Mouse (Mus musculus) ES-Bruce4 (cell line): ENCODE results near the gene Bves. TPM values are rescaled to one million over a fixed set of nuclear protein-coding genes. Genes with fewer than 3 reads are reported as not detected.
"Not testable (repeated sequence)": the region's sequence is repeated elsewhere in the genome, so short reads cannot be mapped to it uniquely, and the experiment has no call there.

Experiments
- H3K27ac ChIP-seq: 2 replicates; pipeline ENCODE4 v1.5.1; 2012; ENCODE audit warnings: low read length, inconsistent platforms; ENCODE audit not compliant: insufficient read depth
- H3K27me3 ChIP-seq: 2 replicates; pipeline ENCODE4 v1.6.1; 2012; ENCODE audit warnings: mild to moderate bottlenecking, low read length, inconsistent platforms; ENCODE audit not compliant: control insufficient read depth, poor library complexity, insufficient read depth, severe bottlenecking
- H3K36me3 ChIP-seq: 2 replicates; pipeline ENCODE4 v1.6.1; 2012; ENCODE audit warnings: inconsistent platforms, mild to moderate bottlenecking, low read length, moderate library complexity; ENCODE audit not compliant: control insufficient read depth, poor library complexity, insufficient read depth, severe bottlenecking
- H3K4me1 ChIP-seq: one replicate; pipeline ENCODE4 v1.8.1; 2011; ENCODE audit warnings: low read length; ENCODE audit not compliant: control insufficient read depth, insufficient read depth
- H3K4me3 ChIP-seq: 2 replicates; pipeline ENCODE4 v1.5.1; 2011; ENCODE audit warnings: low read depth, mild to moderate bottlenecking, low read length
- H3K9ac ChIP-seq: 2 replicates; pipeline ENCODE4 v1.6.1; 2012; ENCODE audit warnings: low read depth, mild to moderate bottlenecking, inconsistent platforms; ENCODE audit not compliant: poor library complexity, severe bottlenecking
- H3K9me3 ChIP-seq: replicated peaks from 2 replicates; pipeline ENCODE4 v1.6.1; 2012; ENCODE audit warnings: mild to moderate bottlenecking, low read length, inconsistent platforms; ENCODE audit not compliant: control insufficient read depth, poor library complexity, insufficient read depth, severe bottlenecking
- CTCF ChIP-seq: IDR thresholded peaks from one replicate; pipeline ENCODE4 v1.8.1; 2011; ENCODE audit warnings: low read depth, low read length
- EP300 ChIP-seq: IDR thresholded peaks from 2 replicates; pipeline ENCODE4 v1.6.1; 2011; ENCODE audit warnings: low read depth, low read length; ENCODE audit not compliant: insufficient read depth
- POLR2A ChIP-seq: IDR thresholded peaks from one replicate; pipeline ENCODE4 v1.8.1; 2011; ENCODE audit warnings: low read length; ENCODE audit not compliant: insufficient read depth
- polyA plus RNA-seq: library from polyadenylated mRNA; stranded (reverse); fragments of >200 nt; gene quantifications from 2 replicates; pipeline ENCODE4 v1.2.4, GENCODE M21; 2011; ENCODE audit warnings: low read depth; ENCODE audit not compliant: missing spikeins, insufficient read depth, insufficient read length

The Bves gene
- 0.78 and 1.1 TPM in 2 replicates for polyA plus RNA-seq

DNA sequence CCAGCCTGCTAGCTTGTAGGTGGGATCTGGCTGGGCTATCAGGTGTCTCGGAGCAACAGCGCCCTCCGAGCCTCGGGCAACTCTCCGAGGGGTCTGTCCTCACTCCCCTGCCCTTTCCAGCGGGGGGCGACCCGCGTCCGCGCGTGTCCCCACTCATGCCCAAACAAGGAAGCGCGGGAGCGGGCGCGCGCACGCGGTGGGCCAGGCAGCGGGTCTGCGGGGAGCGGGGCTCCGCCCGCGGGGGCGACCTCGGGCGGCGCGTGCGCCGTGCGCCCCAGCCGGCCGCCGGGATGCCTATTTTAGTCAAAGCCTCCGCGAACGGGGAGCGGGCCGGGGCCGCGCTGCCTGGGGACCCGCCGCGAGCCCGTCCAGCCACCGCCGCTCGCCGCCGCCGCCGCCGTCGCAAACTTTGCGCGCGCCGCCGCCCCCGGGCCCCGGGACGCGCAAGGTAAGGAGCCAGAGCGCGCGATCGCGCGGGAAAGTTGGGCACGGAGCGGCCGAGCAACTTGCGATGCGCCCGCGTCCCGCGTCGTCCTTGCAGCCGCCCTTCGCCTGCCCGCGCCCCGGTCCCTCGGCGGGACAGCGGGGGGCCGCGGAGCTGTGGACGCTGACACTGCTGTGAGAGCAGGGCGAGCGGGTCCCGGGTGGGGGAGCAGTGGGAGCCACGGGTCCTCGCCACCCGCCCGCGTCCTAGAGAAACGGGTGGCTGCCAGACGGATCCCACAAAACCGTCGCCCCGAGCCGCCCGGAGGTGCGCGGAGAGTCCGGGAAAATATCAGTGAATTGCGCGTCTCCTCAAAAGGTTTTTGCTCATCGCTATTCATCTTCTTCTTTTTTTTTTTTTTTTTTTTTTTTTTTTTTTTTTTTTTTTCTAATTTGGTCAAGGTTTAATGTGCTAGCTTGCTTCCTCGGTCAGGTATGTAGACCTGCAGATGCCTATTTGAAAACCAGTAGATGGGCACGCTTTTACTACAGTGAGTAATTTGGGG lies at the start of gene Bves:
Gene Bves, plus strand, starts transcription at position 339 of the 989 bp plus-strand sequence.
- TF ChIP-seq CTCF (no peak), EP300 (no peak), POLR2A (no peak)
- Histone ChIP-seq H3K36me3 (no peaks in the 10 kb centered on the region), H3K4me3 (peak within 1 kb of the TSS; percentile 85), H3K9ac (peak within 1 kb of the TSS; percentile 97), H3K4me1 (no peaks in the 10 kb centered on the region), H3K27ac (no peak within 1 kb of the TSS), H3K27me3 (peaks cover 12% of the 10 kb centered on the region), H3K9me3 (no peaks in the 10 kb centered on the region; the same call in 1 of the 2 replicates)

DNA sequence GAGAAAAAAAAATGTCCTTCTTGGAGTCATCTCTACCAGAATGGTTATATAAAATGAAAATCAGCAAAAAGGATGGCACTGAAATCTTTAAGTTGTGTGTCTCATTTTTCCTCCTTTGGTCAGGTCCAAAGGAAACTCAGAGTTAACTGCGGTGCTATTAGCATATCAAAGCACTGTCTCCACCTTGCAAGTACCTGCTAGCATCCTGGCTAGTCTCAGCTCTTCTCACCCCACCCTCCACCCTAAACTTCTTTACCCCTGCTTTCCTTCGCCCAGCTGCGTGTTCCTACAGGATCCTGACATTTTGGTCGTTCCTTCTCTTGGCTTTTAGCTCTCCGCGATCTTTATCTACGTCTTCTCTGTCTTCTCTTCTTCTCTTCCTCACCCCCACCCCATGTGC lies 47.2 kb upstream of the Bves start:
- Histone ChIP-seq H3K4me1 (no peaks in the 10 kb centered on the region), H3K27me3 (peaks cover 14% of the 10 kb centered on the region; the same call in 1 of the 2 replicates), H3K27ac (no peak overlapping the region), H3K4me3 (no peak overlapping the region), H3K36me3 (no peaks in the 10 kb centered on the region), H3K9me3 (no peaks in the 10 kb centered on the region), H3K9ac (no peak overlapping the region)
- TF ChIP-seq EP300 (no peak), CTCF (no peak), POLR2A (no peak)

DNA sequence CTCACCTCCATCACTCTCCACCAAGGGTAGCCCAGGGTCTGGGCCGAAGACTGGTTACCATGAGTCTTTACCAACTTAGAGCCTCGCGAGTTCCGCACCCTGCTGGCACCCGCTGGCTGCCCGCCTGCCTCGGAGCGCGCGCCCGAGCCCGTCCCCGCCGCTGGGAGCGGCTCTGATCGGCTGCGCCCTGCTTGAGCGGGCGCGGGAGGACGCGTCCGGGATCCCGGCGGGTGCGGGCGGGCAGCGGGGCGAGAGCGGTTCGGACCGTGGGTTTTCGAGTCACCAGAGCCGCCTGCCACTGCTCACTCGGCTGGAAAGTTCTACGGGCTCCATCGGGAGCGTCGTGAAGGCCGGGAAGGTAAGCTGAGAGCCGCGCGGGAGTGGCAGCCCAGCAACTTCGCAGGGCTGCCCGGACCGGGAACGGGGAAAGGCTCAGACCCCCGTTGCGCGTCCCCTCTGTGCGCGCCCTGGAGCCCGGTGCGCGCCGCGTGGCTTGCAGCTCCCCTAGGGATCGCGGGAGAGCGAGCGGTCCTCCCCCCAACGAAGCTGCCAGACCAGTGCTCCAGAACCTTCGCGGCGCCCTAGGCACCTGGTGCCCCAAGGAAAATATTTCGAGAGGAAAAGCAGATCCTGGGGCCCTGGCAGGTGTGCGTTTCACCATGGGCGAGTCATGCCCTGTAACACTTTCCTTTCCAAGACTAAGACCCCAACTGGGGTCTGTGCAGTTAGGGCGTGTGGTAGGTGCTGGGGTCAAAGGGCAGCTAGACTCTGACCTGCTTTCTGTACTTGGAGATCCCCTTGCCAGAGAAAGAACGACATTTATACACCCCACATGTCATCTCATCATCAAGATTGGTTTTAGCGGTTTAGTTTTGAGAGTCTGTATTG lies 46.1 kb upstream of the Bves start:
- H3K27ac ChIP-seq, result no peak overlapping the region
- peak overlapping the region; percentile 65 for H3K4me3 ChIP-seq
- no peaks in the 10 kb centered on the region for H3K9me3 ChIP-seq
- peak overlapping the region; percentile 72 for H3K9ac ChIP-seq
- H3K27me3 ChIP-seq, result peaks cover 14% of the 10 kb centered on the region; the same call in 1 of the 2 replicates
- no peaks in the 10 kb centered on the region for H3K36me3 ChIP-seq
- H3K4me1 ChIP-seq, result no peaks in the 10 kb centered on the region
- TF ChIP-seq EP300 (no peak), POLR2A (no peak), CTCF (no peak)

DNA sequence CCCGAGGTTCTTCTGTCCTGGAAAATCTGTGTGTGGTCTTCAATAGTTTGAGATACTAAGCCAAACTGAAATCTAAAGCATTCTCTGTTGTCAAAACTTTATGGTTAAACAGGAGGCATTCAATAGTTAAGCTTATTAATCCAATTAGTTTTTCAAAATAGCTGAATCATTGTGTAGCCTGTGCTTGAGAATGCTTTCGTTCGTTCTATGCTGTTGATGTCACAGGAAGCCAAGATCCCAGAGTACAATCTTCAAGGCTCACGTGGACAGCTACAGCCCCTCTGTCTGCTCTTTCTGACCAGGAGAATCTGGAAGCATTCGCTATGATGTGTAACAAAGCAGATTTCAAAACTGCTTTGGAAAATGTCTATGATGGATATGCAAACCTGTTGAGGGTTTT lies 45.0 kb upstream of the Bves start:
- Histone ChIP-seq H3K36me3 (no peaks in the 10 kb centered on the region), H3K27ac (no peak overlapping the region), H3K4me3 (no peak overlapping the region), H3K9me3 (no peaks in the 10 kb centered on the region), H3K9ac (no peak overlapping the region), H3K4me1 (no peaks in the 10 kb centered on the region), H3K27me3 (peaks cover 14% of the 10 kb centered on the region; the same call in 1 of the 2 replicates)
- TF ChIP-seq CTCF, result no peak
- TF ChIP-seq EP300, result no peak
- no peak for TF ChIP-seq POLR2A

- H3K4me1 ChIP-seq, H3K9me3 ChIP-seq, H3K27ac ChIP-seq, H3K9ac ChIP-seq, H3K36me3 ChIP-seq, H3K4me3 ChIP-seq: not testable (repeated sequence)
- peaks cover 14% of the 10 kb centered on the region; the same call in 1 of the 2 replicates for H3K27me3 ChIP-seq
These were observed 43.4 kb upstream of the Bves start for GRCm38 (mm10) chr10:45292159-45292558.

DNA sequence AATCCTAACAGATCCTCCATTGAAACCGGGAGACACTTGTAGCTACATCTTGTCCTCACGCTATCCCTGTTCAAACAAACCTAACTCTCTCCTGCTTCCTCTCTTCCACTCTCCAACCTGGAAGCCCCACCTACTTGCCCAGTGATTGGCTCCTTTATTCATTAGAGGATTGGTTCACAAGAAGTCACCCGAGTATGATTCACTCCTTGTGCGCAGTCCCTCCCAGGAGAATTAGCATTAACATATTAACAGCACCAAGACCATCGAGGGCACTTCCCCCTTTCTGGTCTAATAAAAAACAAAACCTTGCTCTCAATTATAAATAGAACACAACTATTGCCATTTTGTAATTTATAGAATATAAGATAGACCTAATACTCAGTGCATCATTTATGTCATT lies 40.5 kb upstream of the Bves start:
- H3K36me3 ChIP-seq, result no peaks in the 10 kb centered on the region
- no peak overlapping the region for H3K9ac ChIP-seq
- H3K9me3 ChIP-seq, result no peaks in the 10 kb centered on the region
- TF ChIP-seq EP300 (no peak), CTCF (no peak), POLR2A (no peak)
- H3K27me3 ChIP-seq, result peaks cover 2% of the 10 kb centered on the region; the same call in 1 of the 2 replicates
- H3K4me3 ChIP-seq, result no peak overlapping the region
- no peaks in the 10 kb centered on the region for H3K4me1 ChIP-seq
- no peak overlapping the region for H3K27ac ChIP-seq
